Mouse (Mus musculus): ENCODE data around the gene Ptprg. TPM values are rescaled to one million over a fixed set of nuclear protein-coding genes. Genes with fewer than 3 reads are reported as not detected.

Gene Ptprg
- polyA plus RNA-seq, 1 experiment, result 31.6 TPM

- Histone ChIP-seq H3K4me1 (ENCODE audit: control insufficient read depth, insufficient read depth, insufficient read length, low read length) (peaks cover 6% of the 10 kb centered on the region; the same call in 1 of the 2 replicates), H3K27ac (replicated peaks; ENCODE audit: low read depth, low read length) (no peak overlapping the region), H3K4me3 (ENCODE audit: insufficient read depth, low read depth, low read length) (no peak overlapping the region)
Observed at GRCm38 (mm10) chr14:12065001-12065400, 511.7 kb downstream of the Ptprg start.

GRCm38 (mm10) chr14:12065736-12066135 lies 512.4 kb downstream of the Ptprg start:
- H3K4me3 ChIP-seq (ENCODE audit: insufficient read depth, low read depth, low read length), result no peak overlapping the region
- peaks cover 6% of the 10 kb centered on the region; the same call in 1 of the 2 replicates for H3K4me1 ChIP-seq (ENCODE audit: control insufficient read depth, insufficient read depth, insufficient read length, low read length)
- H3K27ac ChIP-seq (replicated peaks; ENCODE audit: low read depth, low read length), result no peak overlapping the region

GRCm38 (mm10) chr14:12069707-12070106 lies 516.4 kb downstream of the Ptprg start:
- peaks cover 9% of the 10 kb centered on the region for H3K4me1 ChIP-seq (ENCODE audit: control insufficient read depth, insufficient read depth, insufficient read length, low read length)

GRCm38 (mm10) chr14:12070361-12070760 lies 517.0 kb downstream of the Ptprg start:
- H3K4me3 ChIP-seq (ENCODE audit: insufficient read depth, low read depth, low read length), result no peak overlapping the region
- peak overlapping the region; percentile 19; the same call in 1 of the 2 replicates for H3K27ac ChIP-seq (replicated peaks; ENCODE audit: low read depth, low read length)

More at GRCm38 (mm10) chr14:12069707-12070106, 516.4 kb downstream of the Ptprg start:
- Histone ChIP-seq H3K4me3 (ENCODE audit: insufficient read depth, low read depth, low read length) (no peak overlapping the region), H3K27ac (replicated peaks; ENCODE audit: low read depth, low read length) (no peak overlapping the region)

GRCm38 (mm10) chr14:12070856-12071465 lies 517.6 kb downstream of the Ptprg start:
- Histone ChIP-seq H3K4me3 (ENCODE audit: insufficient read depth, low read depth, low read length) (no peak overlapping the region), H3K27ac (replicated peaks; ENCODE audit: low read depth, low read length) (peak overlapping the region; percentile 19; the same call in 1 of the 2 replicates), H3K4me1 (ENCODE audit: control insufficient read depth, insufficient read depth, insufficient read length, low read length) (peaks cover 6% of the 10 kb centered on the region; the same call in 1 of the 2 replicates)

More at GRCm38 (mm10) chr14:12070361-12070760, 517.0 kb downstream of the Ptprg start:
- H3K4me1 ChIP-seq (ENCODE audit: control insufficient read depth, insufficient read depth, insufficient read length, low read length), result peaks cover 6% of the 10 kb centered on the region; the same call in 1 of the 2 replicates

GRCm38 (mm10) chr14:12072026-12072861 lies 518.9 kb downstream of the Ptprg start:
- H3K27ac ChIP-seq (replicated peaks; ENCODE audit: low read depth, low read length), result no peak overlapping the region
- H3K4me1 ChIP-seq (ENCODE audit: control insufficient read depth, insufficient read depth, insufficient read length, low read length), result peaks cover 3% of the 10 kb centered on the region; the same call in 1 of the 2 replicates

GRCm38 (mm10) chr14:12073408-12074107 lies 520.2 kb downstream of the Ptprg start:
- H3K4me3 ChIP-seq (ENCODE audit: insufficient read depth, low read depth, low read length), result no peak overlapping the region
- H3K4me1 ChIP-seq (ENCODE audit: control insufficient read depth, insufficient read depth, insufficient read length, low read length), result peaks cover 3% of the 10 kb centered on the region; the same call in 1 of the 2 replicates
- no peak overlapping the region for H3K27ac ChIP-seq (replicated peaks; ENCODE audit: low read depth, low read length)

More at GRCm38 (mm10) chr14:12072026-12072861, 518.9 kb downstream of the Ptprg start:
- no peak overlapping the region for H3K4me3 ChIP-seq (ENCODE audit: insufficient read depth, low read depth, low read length)

GRCm38 (mm10) chr14:12077193-12077592 lies 523.9 kb downstream of the Ptprg start:
- Histone ChIP-seq H3K4me1 (ENCODE audit: control insufficient read depth, insufficient read depth, insufficient read length, low read length) (no peaks in the 10 kb centered on the region; the same call in 1 of the 2 replicates), H3K4me3 (ENCODE audit: insufficient read depth, low read depth, low read length) (no peak overlapping the region), H3K27ac (replicated peaks; ENCODE audit: low read depth, low read length) (no peak overlapping the region)

GRCm38 (mm10) chr14:12079250-12079649 lies 525.9 kb downstream of the Ptprg start:
- no peak overlapping the region for H3K27ac ChIP-seq (replicated peaks; ENCODE audit: low read depth, low read length)
- H3K4me1 ChIP-seq (ENCODE audit: control insufficient read depth, insufficient read depth, insufficient read length, low read length), result no peaks in the 10 kb centered on the region

GRCm38 (mm10) chr14:12079833-12080401 lies 526.6 kb downstream of the Ptprg start:
- H3K4me1 ChIP-seq (ENCODE audit: control insufficient read depth, insufficient read depth, insufficient read length, low read length), result 0 out of 2 replicates have a peak, but pooled peaks cover 2% of the 10 kb centered on the region
- H3K27ac ChIP-seq (replicated peaks; ENCODE audit: low read depth, low read length), result no peak overlapping the region
- H3K4me3 ChIP-seq (ENCODE audit: insufficient read depth, low read depth, low read length), result no peak overlapping the region

More at GRCm38 (mm10) chr14:12079250-12079649, 525.9 kb downstream of the Ptprg start:
- no peak overlapping the region for H3K4me3 ChIP-seq (ENCODE audit: insufficient read depth, low read depth, low read length)

- Histone ChIP-seq H3K4me1 (ENCODE audit: control insufficient read depth, insufficient read depth, insufficient read length, low read length) (0 out of 2 replicates have a peak, but pooled peaks cover 2% of the 10 kb centered on the region), H3K4me3 (ENCODE audit: insufficient read depth, low read depth, low read length) (no peak overlapping the region), H3K27ac (replicated peaks; ENCODE audit: low read depth, low read length) (no peak overlapping the region)
Observed at GRCm38 (mm10) chr14:12082131-12082921, 529.0 kb downstream of the Ptprg start.

- H3K4me1 ChIP-seq (ENCODE audit: control insufficient read depth, insufficient read depth, insufficient read length, low read length), result 0 out of 2 replicates have a peak, but pooled peaks cover 2% of the 10 kb centered on the region
- H3K4me3 ChIP-seq (ENCODE audit: insufficient read depth, low read depth, low read length), result no peak overlapping the region
- H3K27ac ChIP-seq (replicated peaks; ENCODE audit: low read depth, low read length), result no peak overlapping the region
Observed at GRCm38 (mm10) chr14:12084076-12084475, 530.7 kb downstream of the Ptprg start.

GRCm38 (mm10) chr14:12085078-12085477 lies 531.7 kb downstream of the Ptprg start:
- no peak overlapping the region for H3K4me3 ChIP-seq (ENCODE audit: insufficient read depth, low read depth, low read length)
- H3K27ac ChIP-seq (replicated peaks; ENCODE audit: low read depth, low read length), result no peak overlapping the region
- H3K4me1 ChIP-seq (ENCODE audit: control insufficient read depth, insufficient read depth, insufficient read length, low read length), result 0 out of 2 replicates have a peak, but pooled peaks cover 2% of the 10 kb centered on the region

- 0 out of 2 replicates have a peak, but pooled peaks cover 2% of the 10 kb centered on the region for H3K4me1 ChIP-seq (ENCODE audit: control insufficient read depth, insufficient read depth, insufficient read length, low read length)
- H3K4me3 ChIP-seq (ENCODE audit: insufficient read depth, low read depth, low read length), result no peak overlapping the region
- H3K27ac ChIP-seq (replicated peaks; ENCODE audit: low read depth, low read length), result no peak overlapping the region
Observed at GRCm38 (mm10) chr14:12086167-12086566, 532.8 kb downstream of the Ptprg start.

Data from brown adipose tissue, adult 24 weeks (tissue).